Mouse (Mus musculus) CD4-positive, CD25-positive, alpha-beta regulatory T cell (primary cell): Measurements from ENCODE around the gene Map2k2. TPM values are rescaled to one million over a fixed set of nuclear protein-coding genes. Genes with fewer than 3 reads are reported as not detected.

Experiments used
- polyA plus RNA-seq: library from polyadenylated mRNA; unstranded; fragments of 100-300 nt; shearing (Covaris generic); gene quantifications from one replicate; pipeline ENCODE4 v1.2.1, GENCODE M21; 2017

The Map2k2 gene
- polyA plus RNA-seq = 177 TPM

GRCm38 (mm10) chr10:81105565-81106112 is at the start of gene Map2k2:
Gene Map2k2, plus strand, starts transcription at chr10:81105915.

GRCm38 (mm10) chr10:81059603-81060543 is 45.8 kb upstream of the Map2k2 start, which contains the start of gene Sgta:
Gene Sgta, minus strand, starts transcription at chr10:81060181.

GRCm38 (mm10) chr10:81069836-81070235 is 35.9 kb upstream of the Map2k2 start, which contains the start of gene Thop1:
Gene Thop1, plus strand, starts transcription at chr10:81070035.

GRCm38 (mm10) chr10:81134966-81135681 is 29.4 kb downstream of the Map2k2 start, which contains the start of gene Zbtb7a:
Gene Zbtb7a, plus strand, starts transcription at chr10:81135220.

GRCm38 (mm10) chr10:81167200-81168086 is 61.7 kb downstream of the Map2k2 start, which contains the start of gene Pias4:
Gene Pias4, minus strand, starts transcription at chr10:81167923.

GRCm38 (mm10) chr10:81176466-81177271 is 71.0 kb downstream of the Map2k2 start, which contains the start of gene Eef2:
Gene Eef2, plus strand, starts transcription at chr10:81176631.

GRCm38 (mm10) chr10:81182336-81183333 is 76.9 kb downstream of the Map2k2 start, which contains the start of gene Dapk3:
Gene Dapk3, plus strand, starts transcription at chr10:81183005.

Other genes with a start within 250 kb of the Map2k2 start
- 0.08 TPM for gene Tmprss9, start 234.1 kb upstream of the Map2k2 start, polyA plus RNA-seq
- 222 TPM for gene Timm13, start 204.9 kb upstream of the Map2k2 start, polyA plus RNA-seq
- gene Lmnb2, start 187.7 kb upstream of the Map2k2 start, polyA plus RNA-seq = 18.1 TPM
- 47.2 TPM for gene Gadd45b, start 175.8 kb upstream of the Map2k2 start, polyA plus RNA-seq
- gene Gng7, start 91.0 kb upstream of the Map2k2 start, polyA plus RNA-seq = 0.23 TPM
- 0.13 TPM for gene Diras1, start 80.3 kb upstream of the Map2k2 start, polyA plus RNA-seq
- 22.2 TPM for gene Slc39a3, start 68.5 kb upstream of the Map2k2 start, polyA plus RNA-seq
- gene Sgta, start 45.7 kb upstream of the Map2k2 start, polyA plus RNA-seq = 105 TPM
- gene Thop1, start 35.9 kb upstream of the Map2k2 start, polyA plus RNA-seq = 10.9 TPM
- 0.28 TPM for gene Creb3l3, start 7.0 kb upstream of the Map2k2 start, polyA plus RNA-seq
- 79.4 TPM for gene Zbtb7a, start 29.3 kb downstream of the Map2k2 start, polyA plus RNA-seq
- 57.9 TPM for gene Pias4, start 62.0 kb downstream of the Map2k2 start, polyA plus RNA-seq
- 670 TPM for gene Eef2, start 70.7 kb downstream of the Map2k2 start, polyA plus RNA-seq
- gene Dapk3, start 77.1 kb downstream of the Map2k2 start, polyA plus RNA-seq = 96.8 TPM
- gene 4930442H23Rik, start 77.9 kb downstream of the Map2k2 start, polyA plus RNA-seq = not detected
- gene Nmrk2, start 96.1 kb downstream of the Map2k2 start, polyA plus RNA-seq = 0.28 TPM
- gene Atcay, start 124.9 kb downstream of the Map2k2 start, polyA plus RNA-seq = 3.4 TPM
- gene Zfr2, start 127.2 kb downstream of the Map2k2 start, polyA plus RNA-seq = 5.4 TPM
- 88.9 TPM for gene Matk, start 147.0 kb downstream of the Map2k2 start, polyA plus RNA-seq
- gene Mrpl54, start 161.0 kb downstream of the Map2k2 start, polyA plus RNA-seq = 106 TPM
- gene Apba3, start 161.0 kb downstream of the Map2k2 start, polyA plus RNA-seq = 46.1 TPM
- gene Tjp3, start 185.7 kb downstream of the Map2k2 start, polyA plus RNA-seq = 17.2 TPM
- 104 TPM for gene Pip5k1c, start 187.0 kb downstream of the Map2k2 start, polyA plus RNA-seq
- gene Cactin, start 215.2 kb downstream of the Map2k2 start, polyA plus RNA-seq = 70.5 TPM
- 73.4 TPM for gene Tbxa2r, start 222.8 kb downstream of the Map2k2 start, polyA plus RNA-seq
- 0.24 TPM for gene Gipc3, start 237.4 kb downstream of the Map2k2 start, polyA plus RNA-seq
- 42.7 TPM for gene Hmg20b, start 244.6 kb downstream of the Map2k2 start, polyA plus RNA-seq